Mouse (Mus musculus) large intestine, adult 2 months (tissue): ENCODE results near the gene Raver2. TPM values are rescaled to one million over a fixed set of nuclear protein-coding genes. Genes with fewer than 3 reads are reported as not detected.
"Not testable (repeated sequence)": the region's sequence is repeated elsewhere in the genome, so short reads cannot be mapped to it uniquely, and the experiment has no call there.

Experiments used
- DNase-seq: peaks from one replicate; pipeline ENCODE4 v3.0.0-alpha.2; 2012; ENCODE audit warnings: low read depth, low spot score
- WGBS: fragments of 180-500 bp; shearing (Covaris S2); methylation state at CpG from one replicate; pipeline ENCODE4 v1.1.7; 2018; 5-methylcytosine and 5-hydroxymethylcytosine counted together
- polyA plus RNA-seq: library from polyadenylated mRNA; depleted of rRNA; stranded (reverse); fragments of >200 nt; gene quantifications from 2 replicates; pipeline ENCODE4 v1.2.3, GENCODE M21; 2012

The Raver2 gene
- polyA plus RNA-seq, 1 experiment = 1.8 TPM

GRCm38 (mm10) chr4:101090630-101091029 lies 21.8 kb downstream of the Raver2 start:
- 92% methylated on average over 3 of the region's 3 CpGs for WGBS

GRCm38 (mm10) chr4:101093292-101093691 lies 24.5 kb downstream of the Raver2 start:
- no peak for DNase-seq
- 65% methylated on average over 10 of the region's 10 CpGs for WGBS

More at GRCm38 (mm10) chr4:101090630-101091029, 21.8 kb downstream of the Raver2 start:
- DNase-seq = not testable (repeated sequence)

GRCm38 (mm10) chr4:101107122-101107521 lies 38.3 kb downstream of the Raver2 start:
- WGBS = 82% methylated on average over 12 of the region's 12 CpGs
- DNase-seq = no peak

GRCm38 (mm10) chr4:101121002-101121401 lies 52.2 kb downstream of the Raver2 start:
- 76% methylated on average over 7 of the region's 7 CpGs for WGBS
- no peak for DNase-seq

- DNase-seq = no peak
- 79% methylated on average over 8 of the region's 8 CpGs for WGBS
Measured at GRCm38 (mm10) chr4:101135013-101135412, 66.2 kb downstream of the Raver2 start.

- no peak for DNase-seq
- WGBS = 93% methylated on average over 14 of the region's 14 CpGs
Measured at GRCm38 (mm10) chr4:101135909-101136308, 67.1 kb downstream of the Raver2 start.

- no peak for DNase-seq
Measured at GRCm38 (mm10) chr4:101137975-101138374, 69.2 kb downstream of the Raver2 start.

GRCm38 (mm10) chr4:101141768-101142167 lies 73.0 kb downstream of the Raver2 start:
- 60% methylated on average over 5 of the region's 5 CpGs for WGBS
- no peak for DNase-seq

More at GRCm38 (mm10) chr4:101137975-101138374, 69.2 kb downstream of the Raver2 start:
- 85% methylated on average over 11 of the region's 11 CpGs for WGBS

- DNase-seq = no peak
- WGBS = 60% methylated on average over 4 of the region's 4 CpGs
Measured at GRCm38 (mm10) chr4:101143901-101144300, 75.1 kb downstream of the Raver2 start.

GRCm38 (mm10) chr4:101144361-101144760 lies 75.6 kb downstream of the Raver2 start:
- DNase-seq = peak; percentile 3
- 27% methylated on average over 4 of the region's 4 CpGs for whole genome bisulfite sequencing

- DNase-seq = no peak
- 78% methylated on average over 7 of the region's 7 CpGs for WGBS
Measured at GRCm38 (mm10) chr4:101144790-101145189, 76.0 kb downstream of the Raver2 start.

- DNase-seq = peak; percentile 36
- WGBS = 33% methylated on average over 9 of the region's 9 CpGs
Measured at GRCm38 (mm10) chr4:101146047-101146745, 77.4 kb downstream of the Raver2 start.

GRCm38 (mm10) chr4:101146891-101147655 lies 78.3 kb downstream of the Raver2 start:
- 82% methylated on average over 11 of the region's 11 CpGs for WGBS
- DNase-seq = no peak

GRCm38 (mm10) chr4:101155541-101155940 lies 86.8 kb downstream of the Raver2 start:
- 71% methylated on average over 4 of the region's 4 CpGs for WGBS
- no peak for DNase-seq

- no peak for DNase-seq
- 87% methylated on average over 5 of the region's 5 CpGs for WGBS
Measured at GRCm38 (mm10) chr4:101157476-101157875, 88.7 kb downstream of the Raver2 start.

- DNase-seq = no peak
- 71% methylated on average over 6 of the region's 6 CpGs for WGBS
Measured at GRCm38 (mm10) chr4:101158282-101158681, 89.5 kb downstream of the Raver2 start.

GRCm38 (mm10) chr4:101159191-101159764 lies 90.5 kb downstream of the Raver2 start:
- 56% methylated on average over 12 of the region's 12 CpGs for WGBS
- no peak for DNase-seq

GRCm38 (mm10) chr4:101160821-101161220 lies 92.0 kb downstream of the Raver2 start:
- no peak for DNase-seq
- WGBS = 100% methylated on average over 1 of the region's 1 CpGs

- WGBS = 85% methylated on average over 2 of the region's 2 CpGs
Measured at GRCm38 (mm10) chr4:101164189-101164588, 95.4 kb downstream of the Raver2 start.

GRCm38 (mm10) chr4:101164673-101165072 lies 95.9 kb downstream of the Raver2 start:
- no peak for DNase-seq
- WGBS = 95% methylated on average over 2 of the region's 2 CpGs

More at GRCm38 (mm10) chr4:101164189-101164588, 95.4 kb downstream of the Raver2 start:
- no peak for DNase-seq
